Mouse (Mus musculus): ENCODE measurements around the gene Mmp24. TPM values are rescaled to one million over a fixed set of nuclear protein-coding genes. Genes with fewer than 3 reads are reported as not detected.
"Not testable (repeated sequence)": the region's sequence is repeated elsewhere in the genome, so short reads cannot be mapped to it uniquely, and the experiment has no call there.

Gene Mmp24
- polyA plus RNA-seq, 1 experiment from 2014 or later = 0.05 TPM

DNA sequence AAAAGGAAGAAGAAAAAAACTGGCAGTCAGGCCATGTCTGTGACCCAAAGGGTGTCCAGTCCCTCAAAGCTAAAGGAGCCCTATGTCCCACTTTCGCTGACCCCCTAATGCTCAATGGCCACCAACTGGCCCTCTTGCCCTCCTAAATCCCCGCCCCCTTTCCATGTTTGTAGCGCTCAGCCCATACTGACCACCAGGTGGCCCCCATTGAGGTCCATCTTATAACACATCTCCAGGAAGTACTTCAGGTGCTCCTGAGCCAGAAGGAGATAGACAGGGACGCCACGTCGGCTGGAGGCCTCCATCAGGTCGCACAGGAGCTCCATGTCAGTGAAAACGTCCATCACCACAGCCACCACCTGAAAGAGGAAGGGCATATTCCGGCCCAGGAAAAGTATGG is 56.2 kb downstream of the Mmp24 start:
- no peak overlapping the region for H3K9ac ChIP-seq
- peaks cover 25% of the 10 kb centered on the region for H3K27me3 ChIP-seq (replicated peaks)
- WGBS = 55% methylated on average over 9 of the region's 9 CpGs
- H3K4me2 ChIP-seq = no peak overlapping the region
- no peak overlapping the region for H3K4me3 ChIP-seq
- no peaks in the 10 kb centered on the region for H3K36me3 ChIP-seq
- H3K4me1 ChIP-seq (replicated peaks) = peaks cover 9% of the 10 kb centered on the region
- H3K27ac ChIP-seq (ENCODE audit: poor library complexity, severe bottlenecking) = no peak overlapping the region
- no peak for ATAC-seq (ENCODE audit: insufficient number of reproducible peaks, low FRiP score)
- no peaks in the 10 kb centered on the region for H3K9me3 ChIP-seq (replicated peaks)

DNA sequence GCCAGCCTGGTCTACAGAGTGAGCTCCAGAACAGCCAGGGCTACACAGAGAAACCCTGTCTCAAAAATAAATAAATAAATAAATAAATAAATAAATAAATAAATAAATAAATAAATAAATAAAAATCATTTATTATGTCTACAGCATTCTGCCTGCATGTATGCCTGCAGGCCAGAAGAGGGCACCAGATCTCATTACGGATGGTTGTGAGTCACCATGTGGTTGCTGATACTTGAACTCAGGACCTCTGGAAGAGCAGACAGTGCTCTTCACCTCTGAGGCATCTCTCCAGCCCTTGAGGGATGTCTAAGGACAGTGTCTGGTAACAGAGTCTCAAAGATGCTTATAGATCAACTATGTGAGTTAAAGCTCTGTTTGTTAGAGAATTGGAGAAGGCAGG is 56.9 kb downstream of the Mmp24 start:
- H3K4me3 ChIP-seq; H3K9me3 ChIP-seq (replicated peaks); H3K36me3 ChIP-seq; H3K9ac ChIP-seq; H3K4me1 ChIP-seq (replicated peaks); ATAC-seq (ENCODE audit: insufficient number of reproducible peaks, low FRiP score); H3K4me2 ChIP-seq; H3K27ac ChIP-seq (ENCODE audit: poor library complexity, severe bottlenecking): not testable (repeated sequence)
- WGBS = 67% methylated on average over 1 of the region's 1 CpGs
- peaks cover 25% of the 10 kb centered on the region for H3K27me3 ChIP-seq (replicated peaks)

DNA sequence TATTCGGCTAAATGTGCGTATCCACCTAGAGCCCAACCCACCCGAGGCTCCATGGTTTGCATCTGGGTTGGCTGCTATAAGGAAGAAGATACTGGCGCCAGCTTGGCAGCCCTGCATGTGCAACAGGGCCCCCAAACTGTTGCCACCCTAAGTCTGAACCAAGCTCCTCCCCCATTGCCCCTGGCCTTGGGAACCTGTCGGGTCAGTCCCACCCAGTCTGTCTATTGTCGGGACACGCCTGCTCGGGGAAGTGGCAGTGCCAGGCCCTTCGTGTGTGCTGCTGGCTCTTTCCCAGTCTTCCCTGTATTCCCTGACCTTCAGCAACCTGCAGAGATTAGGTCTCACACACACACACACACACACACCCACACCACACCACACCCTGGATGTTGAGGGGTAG is 59.6 kb downstream of the Mmp24 start, which contains the start of gene Fam83c:
Gene Fam83c (minus strand): TSS at position 123 of the 400 bp plus-strand sequence.
- peaks cover 25% of the 10 kb centered on the region for H3K27me3 ChIP-seq (replicated peaks)
- no peak within 1 kb of the TSS for H3K4me3 ChIP-seq
- 53% methylated on average over 9 of the region's 9 CpGs for WGBS
- H3K9ac ChIP-seq = no peak within 1 kb of the TSS
- H3K4me1 ChIP-seq (replicated peaks) = no peaks in the 10 kb centered on the region
- H3K4me2 ChIP-seq = no peak within 1 kb of the TSS
- H3K27ac ChIP-seq (ENCODE audit: poor library complexity, severe bottlenecking) = no peak within 1 kb of the TSS
- no peaks in the 10 kb centered on the region for H3K36me3 ChIP-seq
- no peak for ATAC-seq (ENCODE audit: insufficient number of reproducible peaks, low FRiP score)
- H3K9me3 ChIP-seq (replicated peaks) = no peaks in the 10 kb centered on the region

DNA sequence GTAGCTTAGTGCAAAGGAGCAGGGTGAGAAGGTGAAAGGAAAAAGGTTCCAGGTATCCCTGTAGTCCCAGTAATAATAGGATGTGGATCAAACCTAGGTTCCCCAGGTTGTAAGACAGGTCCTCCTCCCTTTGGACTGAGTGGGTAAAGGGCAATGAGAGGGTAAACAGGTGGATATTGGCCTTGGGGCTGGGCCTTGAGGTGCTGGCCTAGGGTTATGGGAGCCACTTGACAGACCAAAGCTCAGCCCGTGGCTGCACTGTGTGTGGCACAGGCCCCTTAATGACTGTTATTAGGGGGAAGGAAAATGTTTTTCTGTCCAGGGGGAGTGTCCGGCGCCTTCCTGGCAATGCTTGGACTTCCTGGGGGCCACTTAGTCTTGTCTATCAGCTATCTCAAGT is 62.8 kb downstream of the Mmp24 start:
- H3K27me3 ChIP-seq (replicated peaks) = peaks cover 28% of the 10 kb centered on the region
- no peak for ATAC-seq (ENCODE audit: insufficient number of reproducible peaks, low FRiP score)
- H3K27ac ChIP-seq (ENCODE audit: poor library complexity, severe bottlenecking) = no peak overlapping the region
- H3K9ac ChIP-seq = no peak overlapping the region
- no peaks in the 10 kb centered on the region for H3K36me3 ChIP-seq
- H3K4me1 ChIP-seq (replicated peaks) = no peaks in the 10 kb centered on the region
- H3K4me2 ChIP-seq = no peak overlapping the region
- 38% methylated on average over 3 of the region's 3 CpGs for WGBS
- no peaks in the 10 kb centered on the region for H3K9me3 ChIP-seq (replicated peaks)
- H3K4me3 ChIP-seq = no peak overlapping the region

DNA sequence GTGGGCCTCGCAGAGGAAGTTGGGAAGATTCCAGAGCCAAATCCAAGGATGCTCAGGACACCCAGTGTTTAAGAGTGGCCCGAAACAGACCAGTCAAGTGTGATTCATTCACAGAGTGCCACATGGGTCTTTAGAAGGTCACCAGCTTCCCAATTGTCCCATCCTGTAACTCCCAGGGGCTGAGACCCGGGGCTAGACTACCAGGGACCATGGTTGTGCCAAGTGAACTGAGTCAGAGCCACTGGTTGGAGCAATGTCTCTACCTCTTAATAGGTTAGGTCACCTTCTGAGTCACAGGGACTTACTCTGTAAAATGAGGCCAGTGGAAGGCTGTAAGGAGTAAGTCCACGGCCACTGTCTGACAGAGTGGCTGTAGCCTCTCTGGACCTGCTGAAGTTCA is 63.8 kb downstream of the Mmp24 start:
- Histone ChIP-seq H3K4me3 (no peak overlapping the region), H3K9ac (no peak overlapping the region), H3K27ac (ENCODE audit: poor library complexity, severe bottlenecking) (no peak overlapping the region), H3K4me1 (replicated peaks) (no peaks in the 10 kb centered on the region), H3K27me3 (replicated peaks) (peaks cover 24% of the 10 kb centered on the region), H3K4me2 (no peak overlapping the region), H3K9me3 (replicated peaks) (no peaks in the 10 kb centered on the region), H3K36me3 (no peaks in the 10 kb centered on the region)
- 74% methylated on average over 4 of the region's 4 CpGs for WGBS
- no peak for ATAC-seq (ENCODE audit: insufficient number of reproducible peaks, low FRiP score)

DNA sequence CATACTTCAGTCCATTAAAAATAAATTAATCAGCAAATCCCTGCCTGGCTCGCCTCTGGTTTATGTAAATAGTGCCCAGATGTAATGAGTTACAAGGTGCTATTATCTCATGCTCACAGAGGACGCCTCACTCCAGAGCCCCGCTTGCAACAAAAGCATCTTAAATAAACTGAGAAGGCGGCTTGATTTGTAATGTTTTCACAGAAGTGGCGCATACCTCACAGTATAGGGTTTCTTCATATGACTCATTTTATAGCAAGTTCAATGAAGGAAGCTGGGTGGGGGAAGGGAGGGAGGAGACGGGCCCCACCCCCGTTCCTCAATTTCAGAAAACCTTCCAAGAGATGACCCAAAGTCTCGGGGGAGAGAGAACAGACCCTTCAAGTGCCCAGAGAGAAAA is 71.8 kb downstream of the Mmp24 start:
- 79% methylated on average over 8 of the region's 8 CpGs for WGBS
- Histone ChIP-seq H3K27me3 (replicated peaks) (no peaks in the 10 kb centered on the region), H3K36me3 (peaks cover 65% of the 10 kb centered on the region), H3K9ac (no peak overlapping the region), H3K27ac (ENCODE audit: poor library complexity, severe bottlenecking) (no peak overlapping the region), H3K4me1 (replicated peaks) (no peaks in the 10 kb centered on the region), H3K4me2 (no peak overlapping the region), H3K4me3 (no peak overlapping the region), H3K9me3 (replicated peaks) (no peaks in the 10 kb centered on the region)
- no peak for ATAC-seq (ENCODE audit: insufficient number of reproducible peaks, low FRiP score)

DNA sequence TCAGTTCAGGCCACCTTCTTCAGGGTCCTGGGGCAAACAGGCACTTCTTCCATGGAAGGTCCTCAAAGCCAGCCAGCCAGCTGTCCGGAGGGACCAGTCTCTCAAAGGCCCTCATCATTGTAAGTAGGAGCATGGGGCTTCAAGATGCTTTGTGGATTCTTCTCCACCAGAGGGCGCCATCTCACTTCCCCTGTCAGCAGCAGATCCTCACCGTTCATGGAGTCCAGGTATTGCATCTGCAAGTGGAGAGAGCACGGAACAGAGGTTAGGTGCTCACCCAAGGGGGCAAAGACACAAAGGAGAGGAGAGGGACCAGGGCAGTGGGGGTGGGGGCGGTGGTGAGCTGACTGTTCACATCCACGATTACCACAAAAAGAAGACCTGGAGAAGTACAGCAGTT is 73.1 kb downstream of the Mmp24 start:
- no peak overlapping the region for H3K4me3 ChIP-seq
- H3K9me3 ChIP-seq (replicated peaks) = no peaks in the 10 kb centered on the region
- no peaks in the 10 kb centered on the region for H3K27me3 ChIP-seq (replicated peaks)
- H3K4me2 ChIP-seq = no peak overlapping the region
- no peaks in the 10 kb centered on the region for H3K4me1 ChIP-seq (replicated peaks)
- 32% methylated on average over 6 of the region's 6 CpGs for WGBS
- H3K27ac ChIP-seq (ENCODE audit: poor library complexity, severe bottlenecking) = no peak overlapping the region
- no peak for ATAC-seq (ENCODE audit: insufficient number of reproducible peaks, low FRiP score)
- peaks cover 79% of the 10 kb centered on the region for H3K36me3 ChIP-seq
- no peak overlapping the region for H3K9ac ChIP-seq

DNA sequence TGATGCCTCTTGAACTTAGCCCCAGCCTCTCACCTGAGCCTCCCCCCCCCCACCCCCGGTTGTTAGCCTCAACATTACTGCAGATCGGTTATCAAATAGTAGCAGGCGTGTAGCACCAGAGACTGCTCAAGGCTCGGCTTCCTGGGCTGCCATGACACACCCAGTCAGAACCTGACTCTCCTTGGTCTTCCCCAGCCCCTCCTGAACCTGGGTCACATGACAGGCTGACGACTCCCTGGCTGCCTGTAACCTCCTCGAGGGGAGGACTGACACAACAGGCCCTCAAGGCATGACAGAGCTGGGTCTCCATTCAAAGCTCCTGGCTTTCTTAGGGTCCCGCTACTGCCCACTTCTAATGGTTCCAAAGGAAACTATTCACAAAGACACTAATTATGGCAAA is 74.3 kb downstream of the Mmp24 start:
- Histone ChIP-seq H3K27ac (ENCODE audit: poor library complexity, severe bottlenecking) (no peak overlapping the region), H3K9me3 (replicated peaks) (no peaks in the 10 kb centered on the region), H3K4me1 (replicated peaks) (no peaks in the 10 kb centered on the region), H3K4me2 (no peak overlapping the region), H3K27me3 (replicated peaks) (no peaks in the 10 kb centered on the region), H3K9ac (no peak overlapping the region), H3K36me3 (peaks cover 88% of the 10 kb centered on the region), H3K4me3 (no peak overlapping the region)
- 59% methylated on average over 7 of the region's 7 CpGs for WGBS
- no peak for ATAC-seq (ENCODE audit: insufficient number of reproducible peaks, low FRiP score)

DNA sequence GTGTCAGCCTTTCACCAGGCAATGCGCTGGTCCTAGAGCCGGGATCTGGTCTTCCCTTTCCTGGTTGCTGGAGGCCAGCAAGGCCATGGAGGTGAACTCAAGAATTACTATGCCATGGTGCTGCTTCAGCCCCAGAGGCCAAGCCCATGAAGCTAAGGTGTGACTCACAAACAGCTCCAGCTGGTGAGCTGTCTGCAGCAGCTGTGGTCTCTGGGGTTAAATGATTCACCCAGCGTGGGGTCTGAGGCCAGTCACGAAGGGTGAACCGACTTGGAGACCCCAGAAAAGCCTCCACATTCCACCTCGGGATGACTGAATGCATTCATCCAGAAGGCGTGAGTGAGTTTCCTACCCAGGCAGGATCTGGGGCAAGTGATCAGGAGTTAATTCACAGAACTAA is 75.0 kb downstream of the Mmp24 start:
- WGBS = 83% methylated on average over 7 of the region's 7 CpGs
- H3K4me1 ChIP-seq (replicated peaks) = no peaks in the 10 kb centered on the region
- H3K4me2 ChIP-seq = no peak overlapping the region
- no peak overlapping the region for H3K4me3 ChIP-seq
- no peaks in the 10 kb centered on the region for H3K27me3 ChIP-seq (replicated peaks)
- no peak for ATAC-seq (ENCODE audit: insufficient number of reproducible peaks, low FRiP score)
- no peak overlapping the region for H3K27ac ChIP-seq (ENCODE audit: poor library complexity, severe bottlenecking)
- H3K36me3 ChIP-seq = peaks cover 88% of the 10 kb centered on the region
- no peaks in the 10 kb centered on the region for H3K9me3 ChIP-seq (replicated peaks)
- H3K9ac ChIP-seq = no peak overlapping the region

DNA sequence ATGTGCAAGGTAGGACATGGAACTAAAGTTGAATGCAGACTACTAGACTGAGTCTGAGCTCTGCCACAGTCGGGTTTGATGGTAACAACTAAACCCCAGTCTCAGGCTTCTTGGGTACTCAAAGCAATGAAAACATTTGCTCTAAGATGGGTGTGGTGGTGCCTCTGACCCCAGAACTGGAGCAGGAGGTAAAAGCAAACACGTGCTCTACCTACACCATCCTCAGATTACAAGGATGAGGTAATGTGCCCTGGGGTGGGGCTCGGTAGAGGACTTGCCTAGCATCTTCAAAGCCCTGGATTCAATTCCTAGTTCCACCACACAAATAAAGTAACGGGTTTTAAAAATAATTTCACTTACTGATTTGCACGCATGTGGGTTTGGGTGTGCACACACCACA is 77.4 kb downstream of the Mmp24 start:
- Histone ChIP-seq H3K9ac (no peak overlapping the region), H3K4me1 (replicated peaks) (no peaks in the 10 kb centered on the region), H3K9me3 (replicated peaks) (no peaks in the 10 kb centered on the region), H3K27ac (ENCODE audit: poor library complexity, severe bottlenecking) (no peak overlapping the region), H3K4me3 (no peak overlapping the region), H3K4me2 (no peak overlapping the region), H3K27me3 (replicated peaks) (no peaks in the 10 kb centered on the region), H3K36me3 (peaks cover 89% of the 10 kb centered on the region)
- no peak for ATAC-seq (ENCODE audit: insufficient number of reproducible peaks, low FRiP score)
- 91% methylated on average over 5 of the region's 5 CpGs for whole genome bisulfite sequencing

DNA sequence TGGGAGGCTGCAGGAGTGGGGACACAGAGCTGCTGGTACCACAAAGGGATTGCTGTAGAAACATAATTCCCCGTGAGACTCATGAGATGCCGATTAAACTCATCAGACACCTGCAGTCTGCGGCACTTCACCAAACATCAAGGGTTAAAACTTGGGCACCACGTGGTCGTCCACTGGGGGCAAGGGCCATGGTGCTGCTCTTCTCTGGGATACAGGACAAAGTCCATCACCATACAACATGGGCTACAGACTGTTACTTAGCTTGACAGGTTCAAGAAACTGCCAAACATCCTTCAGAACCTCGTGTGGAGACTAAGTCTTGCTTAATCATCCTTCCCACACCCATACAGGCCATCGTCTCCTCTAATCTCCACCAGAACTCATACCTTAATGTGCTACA is 85.0 kb downstream of the Mmp24 start:
- 83% methylated on average over 7 of the region's 7 CpGs for WGBS

DNA sequence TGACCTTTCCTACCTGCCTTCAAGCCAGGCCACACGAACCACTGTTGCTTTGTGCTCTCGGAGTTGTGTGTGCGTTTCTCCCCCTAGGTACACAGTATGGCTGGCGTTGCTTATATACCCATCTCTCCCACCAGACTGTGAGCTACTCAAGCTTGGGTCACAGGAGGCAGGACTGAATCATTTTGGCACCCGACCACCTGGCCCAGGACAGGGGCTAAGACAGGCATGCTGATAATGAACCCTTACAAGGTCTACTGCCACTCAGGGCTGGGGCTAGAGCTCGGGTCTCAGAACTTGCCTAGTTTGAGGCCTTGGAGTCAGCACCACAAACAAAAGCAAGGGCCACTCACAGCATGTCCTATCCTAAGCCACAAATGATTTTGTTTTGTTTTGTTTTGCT is 86.4 kb downstream of the Mmp24 start:
- Histone ChIP-seq H3K4me2 (no peak overlapping the region), H3K27me3 (replicated peaks) (no peaks in the 10 kb centered on the region), H3K4me3 (no peak overlapping the region), H3K9ac (no peak overlapping the region), H3K9me3 (replicated peaks) (no peaks in the 10 kb centered on the region), H3K27ac (ENCODE audit: poor library complexity, severe bottlenecking) (no peak overlapping the region), H3K36me3 (peaks cover 32% of the 10 kb centered on the region), H3K4me1 (replicated peaks) (no peaks in the 10 kb centered on the region)
- 89% methylated on average over 6 of the region's 6 CpGs for WGBS
- ATAC-seq (ENCODE audit: insufficient number of reproducible peaks, low FRiP score) = no peak

More for the DNA sequence above, 85.0 kb downstream of the Mmp24 start:
- Histone ChIP-seq H3K27me3 (replicated peaks) (no peaks in the 10 kb centered on the region), H3K4me2 (no peak overlapping the region), H3K4me3 (no peak overlapping the region), H3K27ac (ENCODE audit: poor library complexity, severe bottlenecking) (no peak overlapping the region), H3K9ac (no peak overlapping the region), H3K9me3 (replicated peaks) (no peaks in the 10 kb centered on the region), H3K36me3 (peaks cover 45% of the 10 kb centered on the region), H3K4me1 (replicated peaks) (no peaks in the 10 kb centered on the region)
- no peak for ATAC-seq (ENCODE audit: insufficient number of reproducible peaks, low FRiP score)
